Mouse (Mus musculus) layer of hippocampus, postnatal 25 days (tissue): ENCODE results near the gene Ddx41. TPM values are rescaled to one million over a fixed set of nuclear protein-coding genes. Genes with fewer than 3 reads are reported as not detected.

Experiments
- DNase-seq, 2 experiments: peaks; one replicate each; pipeline ENCODE4 v3.0.0; 2022; ENCODE audit warnings: mixed read lengths in 2 of 2, low spot score in 1 of 2; ENCODE audit errors: extremely low spot score in 1 of 2
- microRNA-seq, 2 experiments: library from miRNA; unstranded; fragments of <30 nt; microRNA quantifications; one replicate each; pipeline ENCODE4 v1.2.0; 2021
- total RNA-seq, 2 experiments: library from RNA; stranded (reverse); gene quantifications; 2 replicates each; pipeline ENCODE4 v1.2.3; 2021

Ddx41 gene
- total RNA-seq, 2 experiments from 2014 or later = 50.7 to 57.2 TPM

- no peak for DNase-seq
Measured at GRCm38 (mm10) chr13:55483071-55483470, 53.4 kb downstream of the Ddx41 start.

GRCm38 (mm10) chr13:55482542-55482941 is 53.9 kb downstream of the Ddx41 start:
- no peak for DNase-seq

Small RNA genes lying within 50 kb of the gene (microRNA-seq; reads per million reads assigned to microRNA genes)
- gene Mir6945 = 4.2 to 9.2 reads per million in 2 experiments

Other genes starting within 250 kb of the Ddx41 start
- 100 to 1,000 TPM; 139 to 165 TPM for gene Prelid1, start 216.2 kb downstream of the Ddx41 start, total RNA-seq
- gene Rab24, start 214.7 kb downstream of the Ddx41 start, total RNA-seq = 10 to 100 TPM; 74.0 to 83.3 TPM
- 1 to 10 TPM; 1.2 to 2.4 TPM for gene Mxd3, start 206.8 kb downstream of the Ddx41 start, total RNA-seq
- 10 to 100 TPM; 58.4 to 61.0 TPM for gene Lman2, start 173.9 kb downstream of the Ddx41 start, total RNA-seq
- 10 to 100 TPM; 94.5 to 98.2 TPM for gene Rgs14, start 166.9 kb downstream of the Ddx41 start, total RNA-seq
- gene Slc34a1, start 138.5 kb downstream of the Ddx41 start, total RNA-seq = not detected
- gene Pfn3, start 121.4 kb downstream of the Ddx41 start, total RNA-seq = not detected
- gene F12, start 109.9 kb downstream of the Ddx41 start, total RNA-seq = under 1 TPM; 0.35 to 0.47 TPM
- gene Grk6, start 91.6 kb downstream of the Ddx41 start, total RNA-seq = 10 to 100 TPM; 66.7 to 74.7 TPM
- 10 to 100 TPM; 96.9 to 97.3 TPM for gene Prr7, start 72.4 kb downstream of the Ddx41 start, total RNA-seq
- 100 to 1,000 TPM; 356 to 398 TPM for gene Dbn1, start 48.5 kb downstream of the Ddx41 start, total RNA-seq
- 10 to 100 TPM; 86.6 to 97.7 TPM for gene Pdlim7, start 23.0 kb downstream of the Ddx41 start, total RNA-seq
- gene Dok3, start 7.4 kb downstream of the Ddx41 start, total RNA-seq = 1 to 10 TPM; 9.6 to 9.7 TPM
- gene Fam193b, start 34.5 kb upstream of the Ddx41 start, total RNA-seq = 10 to 100 TPM; 66.4 to 87.5 TPM
- 100 to 1,000 TPM; 132 to 143 TPM for gene Tmed9, start 37.1 kb upstream of the Ddx41 start, total RNA-seq
- 10 to 100 TPM; 26.0 to 26.7 TPM for gene B4galt7, start 63.2 kb upstream of the Ddx41 start, total RNA-seq
- gene Caml, start 86.3 kb upstream of the Ddx41 start, total RNA-seq = 10 to 100 TPM; 47.9 to 49.0 TPM
- 10 to 100 TPM; 41.6 to 55.5 TPM for gene Ddx46, start 98.4 kb upstream of the Ddx41 start, total RNA-seq
- gene B230219D22Rik, start 156.5 kb upstream of the Ddx41 start, total RNA-seq = 10 to 100 TPM; 79.8 to 81.6 TPM
- gene Txndc15, start 178.0 kb upstream of the Ddx41 start, total RNA-seq = 10 to 100 TPM; 68.8 to 81.2 TPM
- gene Pcbd2, start 190.7 kb upstream of the Ddx41 start, total RNA-seq = 10 to 100 TPM; 30.9 to 40.2 TPM
- gene Catsper3, start 247.9 kb upstream of the Ddx41 start, total RNA-seq = under 1 TPM in 1 of 2 experiments, not detected in 1; 0.34 TPM